Mouse (Mus musculus): ENCODE results near the gene Crb2. TPM values are rescaled to one million over a fixed set of nuclear protein-coding genes. Genes with fewer than 3 reads are reported as not detected.

Gene Crb2
- polyA plus RNA-seq, 1 experiment from 2014 or later: 7.7 TPM

DNA sequence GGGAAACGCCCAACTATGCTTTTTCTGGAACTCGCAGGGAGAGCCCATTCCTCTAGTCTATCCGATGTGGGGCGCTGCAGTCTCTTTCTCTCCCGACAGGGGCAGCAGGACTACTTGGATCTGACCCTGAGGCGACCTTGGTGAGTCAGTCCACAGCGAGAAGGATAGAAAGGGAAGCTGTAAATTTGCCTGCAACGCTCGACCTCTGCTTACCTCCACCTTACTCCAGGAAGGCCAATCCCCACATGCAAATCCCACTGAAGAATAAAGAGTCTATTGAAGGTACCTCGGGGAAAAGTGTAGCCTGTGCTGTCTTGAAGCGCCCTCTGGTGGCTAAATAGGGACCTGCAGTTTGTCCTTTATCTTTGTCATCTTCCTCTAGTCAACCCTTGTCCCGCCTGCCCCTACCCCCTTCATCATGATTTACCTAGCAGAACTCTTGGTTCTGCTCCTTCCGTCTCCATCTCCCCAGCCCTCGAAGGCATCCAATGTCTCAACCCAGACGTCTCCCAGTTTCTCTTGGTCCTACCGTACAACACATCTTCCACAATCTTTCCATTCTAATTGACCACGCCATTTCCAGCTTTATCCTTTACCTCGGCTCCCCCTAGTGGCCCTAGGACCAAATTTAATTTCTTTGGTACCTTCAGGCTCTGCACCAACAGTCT, 4.3 kb upstream of the Crb2 start:
- Histone ChIP-seq H3K9ac (ENCODE audit: low read depth, low read length) (peak overlapping the region; percentile 37), H3K4me2 (replicated peaks; ENCODE audit: low read depth, low read length) (peak overlapping the region; percentile 42), H3K27ac (ENCODE audit: low read depth, low read length) (no peak overlapping the region), H3K27me3 (ENCODE audit: control insufficient read depth, insufficient read depth, low read length) (no peaks in the 10 kb centered on the region), H3K36me3 (ENCODE audit: control insufficient read depth, insufficient read depth, low read length) (no peaks in the 10 kb centered on the region), H3K4me3 (ENCODE audit: low read depth, low read length) (peak overlapping the region; percentile 24), H3K9me3 (ENCODE audit: control insufficient read depth, low read length) (no peaks in the 10 kb centered on the region), H3K4me1 (replicated peaks; ENCODE audit: control insufficient read depth, insufficient read depth, low read length) (peaks cover 2% of the 10 kb centered on the region)
- ATAC-seq (ENCODE audit: low FRiP score) (peak; percentile 57), DNase-seq (ENCODE audit: low spot score) (peak; percentile 92)
- WGBS: under 1% methylated on average over 18 of the region's 18 CpGs

DNA sequence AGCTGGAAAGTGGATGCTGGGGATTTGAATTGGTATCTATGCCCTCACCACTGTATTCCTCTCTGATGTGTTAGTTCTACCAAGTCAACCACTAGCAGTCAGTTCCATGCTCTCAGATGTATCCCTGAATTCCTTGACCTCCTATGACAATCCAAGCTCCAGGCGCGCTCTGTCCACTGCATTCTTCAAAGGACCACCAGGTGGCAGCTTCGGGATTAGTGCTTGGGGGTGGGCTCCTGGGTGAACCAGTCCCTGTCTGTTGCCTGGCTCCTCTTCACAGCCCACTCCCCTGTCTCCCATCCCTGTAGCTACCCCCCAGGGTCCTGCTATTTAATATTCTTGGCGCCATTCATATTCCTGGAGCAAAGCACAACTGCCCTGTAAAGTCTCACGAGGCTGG, 1.5 kb upstream of the Crb2 start:
- H3K9ac ChIP-seq (ENCODE audit: low read depth, low read length): no peak overlapping the region
- no peak overlapping the region for H3K27ac ChIP-seq (ENCODE audit: low read depth, low read length)
- H3K4me3 ChIP-seq (ENCODE audit: low read depth, low read length): no peak overlapping the region
- DNase-seq (ENCODE audit: low spot score): peak; percentile 85
- peaks cover 4% of the 10 kb centered on the region for H3K4me1 ChIP-seq (replicated peaks; ENCODE audit: control insufficient read depth, insufficient read depth, low read length)
- H3K36me3 ChIP-seq (ENCODE audit: control insufficient read depth, insufficient read depth, low read length): no peaks in the 10 kb centered on the region
- WGBS: 12% methylated on average over 5 of the region's 5 CpGs
- no peaks in the 10 kb centered on the region for H3K27me3 ChIP-seq (ENCODE audit: control insufficient read depth, insufficient read depth, low read length)
- H3K4me2 ChIP-seq (replicated peaks; ENCODE audit: low read depth, low read length): no peak overlapping the region
- H3K9me3 ChIP-seq (ENCODE audit: control insufficient read depth, low read length): no peaks in the 10 kb centered on the region
- no peak for ATAC-seq (ENCODE audit: low FRiP score)

DNA sequence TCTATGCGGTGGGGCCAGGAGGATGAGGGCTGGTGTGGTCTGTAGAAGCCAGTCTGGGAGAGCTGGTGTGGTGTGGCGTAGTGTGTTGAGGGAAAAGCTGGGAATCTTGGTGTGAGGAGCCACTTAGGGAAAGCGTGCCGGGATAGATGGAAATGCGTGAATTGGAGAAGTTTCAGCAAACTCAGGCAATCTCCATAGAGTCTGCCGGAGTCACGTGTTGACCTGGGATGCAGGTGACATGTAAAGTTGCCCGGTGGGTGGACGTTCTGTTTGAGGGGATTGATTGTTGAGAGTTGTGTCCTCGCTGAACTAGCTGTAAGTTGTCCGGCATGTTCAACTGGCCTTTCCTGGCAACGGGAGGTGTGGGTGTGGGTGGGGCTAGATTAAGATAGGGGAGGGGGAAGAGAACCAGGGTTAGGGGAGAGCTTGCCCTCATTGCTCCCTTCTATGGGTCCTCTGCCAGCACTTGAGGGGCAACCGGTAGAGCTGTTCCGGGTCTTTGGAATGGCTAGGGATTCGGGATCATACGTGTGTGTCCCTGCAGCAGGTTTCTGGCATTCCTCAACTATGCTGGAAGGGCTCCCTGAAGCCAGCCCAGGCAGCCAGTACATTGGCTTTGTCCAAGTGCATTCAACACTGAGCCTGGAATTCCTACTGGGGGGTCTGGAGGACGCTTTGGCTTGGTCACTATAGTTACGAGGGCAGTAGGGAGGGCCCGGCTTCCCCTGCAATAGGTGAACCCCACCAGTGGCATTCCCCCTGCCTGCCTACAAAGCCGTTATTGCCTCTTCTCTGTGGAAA, 762 bp downstream of the Crb2 start:
- no peaks in the 10 kb centered on the region; the same call in 1 of the 2 replicates for H3K27me3 ChIP-seq (ENCODE audit: control insufficient read depth, insufficient read depth, low read length)
- no peaks in the 10 kb centered on the region for H3K9me3 ChIP-seq (ENCODE audit: control insufficient read depth, low read length)
- peaks cover 18% of the 10 kb centered on the region for H3K4me1 ChIP-seq (replicated peaks; ENCODE audit: control insufficient read depth, insufficient read depth, low read length)
- peak overlapping the region; percentile 46 for H3K4me3 ChIP-seq (ENCODE audit: low read depth, low read length)
- H3K27ac ChIP-seq (ENCODE audit: low read depth, low read length): peak overlapping the region; percentile 68
- H3K36me3 ChIP-seq (ENCODE audit: control insufficient read depth, insufficient read depth, low read length): no peaks in the 10 kb centered on the region
- ATAC-seq (ENCODE audit: low FRiP score) (no peak), DNase-seq (ENCODE audit: low spot score) (peak; percentile 53)
- 6% methylated on average over 20 of the region's 20 CpGs for WGBS
- peak overlapping the region; percentile 56 for H3K4me2 ChIP-seq (replicated peaks; ENCODE audit: low read depth, low read length)
- H3K9ac ChIP-seq (ENCODE audit: low read depth, low read length): peak overlapping the region; percentile 62

DNA sequence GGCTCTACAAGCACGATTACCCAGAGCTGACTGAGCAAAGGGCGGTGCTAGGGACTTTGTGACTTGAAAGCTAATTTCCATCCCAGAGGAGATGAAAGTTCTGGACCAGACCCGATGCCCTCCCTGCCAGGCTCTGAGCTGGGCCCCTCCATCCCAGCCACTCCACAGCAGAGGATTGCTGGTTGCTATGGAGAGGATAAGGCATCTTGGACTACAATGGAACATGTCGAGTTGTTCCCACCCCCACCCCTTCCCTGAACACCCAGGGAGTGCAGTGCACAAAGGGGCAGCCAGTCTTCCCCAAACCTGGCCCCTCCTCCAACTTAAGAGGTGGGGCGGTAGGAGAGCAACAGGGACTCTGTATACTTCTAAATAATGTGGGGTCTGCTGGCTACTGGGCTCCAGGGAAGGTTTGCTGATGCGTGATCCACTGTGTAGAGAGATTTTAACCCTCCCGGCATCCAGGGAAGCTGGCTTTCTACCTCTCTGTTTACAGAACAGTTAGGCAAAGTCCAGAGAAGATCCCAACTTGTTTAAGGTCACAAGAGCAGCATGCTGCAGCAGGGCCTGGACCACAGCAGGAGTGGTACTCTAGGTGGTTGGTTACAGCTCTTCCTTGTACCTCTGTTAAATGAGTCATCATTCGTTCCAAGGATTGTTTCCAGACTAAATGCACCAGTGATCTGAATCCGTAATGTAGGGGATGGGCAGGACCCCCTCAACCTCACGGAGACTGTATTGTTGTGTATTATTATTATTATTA, 2.1 kb downstream of the Crb2 start:
- Histone ChIP-seq H3K4me1 (replicated peaks; ENCODE audit: control insufficient read depth, insufficient read depth, low read length) (peaks cover 19% of the 10 kb centered on the region), H3K9me3 (ENCODE audit: control insufficient read depth, low read length) (no peaks in the 10 kb centered on the region), H3K4me2 (replicated peaks; ENCODE audit: low read depth, low read length) (peak overlapping the region; percentile 56), H3K4me3 (ENCODE audit: low read depth, low read length) (peak overlapping the region; percentile 20; the same call in 1 of the 2 replicates), H3K9ac (ENCODE audit: low read depth, low read length) (no peak overlapping the region; the same call in 1 of the 2 replicates), H3K27me3 (ENCODE audit: control insufficient read depth, insufficient read depth, low read length) (no peaks in the 10 kb centered on the region; the same call in 1 of the 2 replicates), H3K27ac (ENCODE audit: low read depth, low read length) (peak overlapping the region; percentile 80), H3K36me3 (ENCODE audit: control insufficient read depth, insufficient read depth, low read length) (no peaks in the 10 kb centered on the region)
- 15% methylated on average over 10 of the region's 10 CpGs for WGBS
- DNase-seq (ENCODE audit: low spot score) (peak; percentile 80), ATAC-seq (ENCODE audit: low FRiP score) (peak; percentile 88)

DNA sequence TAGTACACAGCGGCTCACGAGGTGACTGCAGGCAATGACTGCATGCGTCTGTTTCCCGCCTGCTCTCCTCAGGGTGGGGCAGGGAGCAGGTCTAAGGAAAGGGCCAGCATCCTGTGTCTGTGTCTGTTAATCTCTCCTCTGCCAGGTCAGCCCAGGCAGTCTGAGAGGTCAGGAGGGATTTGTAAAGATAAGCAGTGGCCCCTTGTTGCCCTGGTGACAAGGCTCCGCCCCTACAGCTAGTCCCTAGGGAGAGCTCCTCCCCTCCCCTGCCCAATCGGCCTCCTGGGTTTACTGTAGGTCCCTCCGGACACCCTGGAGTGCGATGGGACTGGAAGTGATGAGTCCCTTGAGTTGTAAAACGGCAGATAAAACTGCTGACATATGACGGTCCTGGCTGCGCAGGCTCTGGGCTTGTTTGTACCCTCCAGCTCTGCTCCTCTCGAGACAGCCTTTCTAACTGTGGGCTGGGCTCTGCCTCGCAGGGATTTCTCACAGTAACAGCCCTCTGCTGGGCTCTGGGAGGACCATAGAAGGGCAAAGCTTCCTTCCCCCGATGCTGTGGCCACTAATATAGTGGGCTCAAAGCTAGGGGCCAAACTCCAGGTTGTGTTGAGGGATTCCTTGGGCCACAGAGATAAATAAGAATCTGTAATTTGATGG, 4.4 kb downstream of the Crb2 start:
- Histone ChIP-seq H3K9me3 (ENCODE audit: control insufficient read depth, low read length) (no peaks in the 10 kb centered on the region), H3K4me1 (replicated peaks; ENCODE audit: control insufficient read depth, insufficient read depth, low read length) (peaks cover 17% of the 10 kb centered on the region), H3K4me3 (ENCODE audit: low read depth, low read length) (peak overlapping the region; percentile 12; the same call in 1 of the 2 replicates), H3K27me3 (ENCODE audit: control insufficient read depth, insufficient read depth, low read length) (no peaks in the 10 kb centered on the region; the same call in 1 of the 2 replicates), H3K36me3 (ENCODE audit: control insufficient read depth, insufficient read depth, low read length) (no peaks in the 10 kb centered on the region), H3K27ac (ENCODE audit: low read depth, low read length) (peak overlapping the region; percentile 12; the same call in 1 of the 2 replicates), H3K9ac (ENCODE audit: low read depth, low read length) (peak overlapping the region; percentile 29; the same call in 1 of the 2 replicates), H3K4me2 (replicated peaks; ENCODE audit: low read depth, low read length) (peak overlapping the region; percentile 33)
- 2% methylated on average over 14 of the region's 14 CpGs for WGBS
- DNase-seq (ENCODE audit: low spot score): peak; percentile 82
- ATAC-seq (ENCODE audit: low FRiP score): peak; percentile 25; the same call in 1 of the 2 replicates

DNA sequence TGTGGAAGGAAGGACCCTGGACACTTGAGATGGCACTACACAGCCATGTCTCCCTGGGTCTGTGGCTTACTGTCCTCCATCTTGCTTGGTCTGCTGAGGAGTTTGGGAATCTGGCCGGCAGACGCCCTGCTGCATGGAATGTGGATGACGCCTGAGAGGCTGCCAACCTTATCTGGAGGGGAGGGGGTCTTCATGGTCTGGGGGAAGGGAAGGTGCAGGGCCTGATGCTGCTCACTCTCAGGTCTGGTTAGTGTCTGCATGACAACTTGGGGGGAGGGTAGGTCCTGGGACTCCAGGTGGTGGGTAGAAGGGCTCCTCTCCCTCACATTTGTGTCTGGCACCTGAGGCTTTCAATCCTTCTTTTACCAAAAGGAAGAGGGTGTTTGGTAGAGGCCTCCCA, 5.4 kb downstream of the Crb2 start:
- no peak overlapping the region for H3K27ac ChIP-seq (ENCODE audit: low read depth, low read length)
- H3K4me2 ChIP-seq (replicated peaks; ENCODE audit: low read depth, low read length): no peak overlapping the region
- DNase-seq (ENCODE audit: low spot score) (no peak), ATAC-seq (ENCODE audit: low FRiP score) (no peak)
- H3K4me3 ChIP-seq (ENCODE audit: low read depth, low read length): no peak overlapping the region
- WGBS: 17% methylated on average over 3 of the region's 3 CpGs
- no peaks in the 10 kb centered on the region for H3K9me3 ChIP-seq (ENCODE audit: control insufficient read depth, low read length)
- peaks cover 17% of the 10 kb centered on the region for H3K4me1 ChIP-seq (replicated peaks; ENCODE audit: control insufficient read depth, insufficient read depth, low read length)
- no peaks in the 10 kb centered on the region; the same call in 1 of the 2 replicates for H3K27me3 ChIP-seq (ENCODE audit: control insufficient read depth, insufficient read depth, low read length)
- H3K9ac ChIP-seq (ENCODE audit: low read depth, low read length): no peak overlapping the region
- H3K36me3 ChIP-seq (ENCODE audit: control insufficient read depth, insufficient read depth, low read length): no peaks in the 10 kb centered on the region

DNA sequence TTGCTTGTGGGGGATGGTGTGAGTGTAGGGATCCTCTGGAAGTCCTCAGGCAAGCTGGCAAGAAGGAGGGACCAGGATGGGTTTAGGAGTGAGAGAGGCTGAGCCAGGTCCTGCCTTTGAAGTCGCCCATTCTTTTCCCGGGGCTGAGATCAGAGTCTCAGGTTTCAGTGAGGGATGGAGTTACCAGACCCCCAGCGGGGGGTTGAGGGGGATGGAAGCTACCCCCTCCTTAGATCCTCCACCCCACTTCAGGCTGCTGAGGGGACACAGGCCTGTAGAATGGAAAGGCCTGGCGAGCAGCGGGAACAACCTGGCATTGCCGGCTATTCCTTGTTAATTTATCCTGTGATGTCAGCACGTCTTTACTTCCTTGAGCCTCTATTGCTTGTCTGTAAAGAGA, 6.0 kb downstream of the Crb2 start:
- WGBS: 20% methylated on average over 7 of the region's 7 CpGs
- no peak for ATAC-seq (ENCODE audit: low FRiP score)
- Histone ChIP-seq H3K27ac (ENCODE audit: low read depth, low read length) (no peak overlapping the region), H3K4me3 (ENCODE audit: low read depth, low read length) (no peak overlapping the region), H3K9me3 (ENCODE audit: control insufficient read depth, low read length) (no peaks in the 10 kb centered on the region), H3K4me2 (replicated peaks; ENCODE audit: low read depth, low read length) (no peak overlapping the region), H3K36me3 (ENCODE audit: control insufficient read depth, insufficient read depth, low read length) (no peaks in the 10 kb centered on the region), H3K27me3 (ENCODE audit: control insufficient read depth, insufficient read depth, low read length) (peaks cover under 1% of the 10 kb centered on the region; the same call in 1 of the 2 replicates), H3K4me1 (replicated peaks; ENCODE audit: control insufficient read depth, insufficient read depth, low read length) (peaks cover 17% of the 10 kb centered on the region), H3K9ac (ENCODE audit: low read depth, low read length) (no peak overlapping the region)
- DNase-seq (ENCODE audit: low spot score): no peak

DNA sequence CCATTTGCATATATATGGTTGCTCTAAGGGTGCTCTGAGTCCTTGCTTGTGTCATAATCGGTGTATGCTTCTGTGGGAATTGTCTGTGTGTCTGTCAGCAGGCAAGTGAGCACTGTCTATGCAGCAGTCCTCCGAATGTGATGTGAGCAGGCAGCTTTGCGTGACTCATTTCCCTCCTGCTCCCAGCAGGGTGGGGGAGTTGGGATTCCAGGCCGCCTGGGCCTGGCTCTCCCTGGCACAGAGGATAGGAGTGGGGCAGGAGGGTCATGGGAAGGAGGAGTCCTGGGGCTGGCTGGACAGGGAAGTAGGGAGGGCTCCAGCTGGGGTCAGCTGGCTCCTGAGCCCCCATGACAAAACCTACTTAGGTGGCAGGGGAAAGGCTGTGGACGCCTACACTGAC, 8.4 kb downstream of the Crb2 start:
- no peak for DNase-seq (ENCODE audit: low spot score)
- no peaks in the 10 kb centered on the region for H3K9me3 ChIP-seq (ENCODE audit: control insufficient read depth, low read length)
- H3K9ac ChIP-seq (ENCODE audit: low read depth, low read length): no peak overlapping the region
- WGBS: 79% methylated on average over 5 of the region's 5 CpGs
- H3K4me3 ChIP-seq (ENCODE audit: low read depth, low read length): no peak overlapping the region
- H3K27ac ChIP-seq (ENCODE audit: low read depth, low read length): no peak overlapping the region
- H3K4me2 ChIP-seq (replicated peaks; ENCODE audit: low read depth, low read length): no peak overlapping the region
- no peak for ATAC-seq (ENCODE audit: low FRiP score)
- H3K36me3 ChIP-seq (ENCODE audit: control insufficient read depth, insufficient read depth, low read length): peaks cover 3% of the 10 kb centered on the region; the same call in 1 of the 2 replicates
- peaks cover 2% of the 10 kb centered on the region; the same call in 1 of the 2 replicates for H3K27me3 ChIP-seq (ENCODE audit: control insufficient read depth, insufficient read depth, low read length)
- peaks cover 15% of the 10 kb centered on the region for H3K4me1 ChIP-seq (replicated peaks; ENCODE audit: control insufficient read depth, insufficient read depth, low read length)

Measured in hindbrain, embryonic 11.5 days (tissue).